Mouse (Mus musculus): ENCODE measurements at regions not wholly inside any gene's neighbourhood (a gene's known extent, or its start where the extent isn't known, plus 50 kb on each side); places are given as distances from the start of the nearest gene placed in this dataset.
"Not testable (repeated sequence)": the region's sequence is repeated elsewhere in the genome, so short reads cannot be mapped to it uniquely, and the experiment has no call there.

- Histone ChIP-seq H3K36me3 (no peaks in the 10 kb centered on the region), H3K27ac (replicated peaks) (no peak overlapping the region; the same call in 1 of the 2 replicates), H3K4me1 (replicated peaks) (no peaks in the 10 kb centered on the region), H3K9me3 (peaks cover 4% of the 10 kb centered on the region), H3K4me3 (no peak overlapping the region), H3K9ac (no peak overlapping the region), H3K4me2 (no peak overlapping the region), H3K27me3 (no peaks in the 10 kb centered on the region)
- 59% methylated on average over 9 of the region's 9 CpGs for WGBS
- ATAC-seq (ENCODE audit: low FRiP score, low read depth) = no peak
Observed at GRCm38 (mm10) chr8:83837637-83838378, 62.1 kb upstream of the Adgrl1 start.

GRCm38 (mm10) chr8:83829851-83830250 is 70.1 kb upstream of the Adgrl1 start:
- no peak for ATAC-seq (ENCODE audit: low FRiP score, low read depth)
- 0 out of 2 replicates have a peak, but pooled peaks cover 2% of the 10 kb centered on the region for H3K27me3 ChIP-seq
- H3K4me3 ChIP-seq = no peak overlapping the region
- WGBS = 81% methylated on average over 2 of the region's 2 CpGs
- no peak overlapping the region for H3K27ac ChIP-seq (replicated peaks)
- H3K4me1 ChIP-seq (replicated peaks) = no peaks in the 10 kb centered on the region
- no peak overlapping the region for H3K4me2 ChIP-seq
- H3K9me3 ChIP-seq = no peaks in the 10 kb centered on the region
- H3K9ac ChIP-seq = no peak overlapping the region
- no peaks in the 10 kb centered on the region for H3K36me3 ChIP-seq

- Histone ChIP-seq H3K36me3 (no peaks in the 10 kb centered on the region), H3K27me3 (no peaks in the 10 kb centered on the region), H3K27ac (replicated peaks) (no peak overlapping the region), H3K4me2 (no peak overlapping the region), H3K9ac (no peak overlapping the region), H3K9me3 (no peaks in the 10 kb centered on the region), H3K4me1 (replicated peaks) (no peaks in the 10 kb centered on the region), H3K4me3 (no peak overlapping the region)
- 81% methylated on average over 17 of the region's 17 CpGs for WGBS
- no peak for ATAC-seq (ENCODE audit: low FRiP score, low read depth)
Observed at GRCm38 (mm10) chr8:83824925-83825680, 74.8 kb upstream of the Adgrl1 start.

- no peak overlapping the region for H3K27ac ChIP-seq (replicated peaks)
- H3K9me3 ChIP-seq = no peaks in the 10 kb centered on the region
- H3K36me3 ChIP-seq = no peaks in the 10 kb centered on the region
- H3K27me3 ChIP-seq = no peaks in the 10 kb centered on the region
- no peak overlapping the region for H3K4me3 ChIP-seq
- WGBS = 79% methylated on average over 4 of the region's 4 CpGs
- no peak overlapping the region for H3K4me2 ChIP-seq
- no peaks in the 10 kb centered on the region for H3K4me1 ChIP-seq (replicated peaks)
- no peak overlapping the region for H3K9ac ChIP-seq
- no peak for ATAC-seq (ENCODE audit: low FRiP score, low read depth)
Observed at GRCm38 (mm10) chr8:83819086-83819485, 78.0 kb upstream of the Adgre5 start.

GRCm38 (mm10) chr8:83810651-83811050 is 69.5 kb upstream of the Adgre5 start:
- no peak overlapping the region for H3K9ac ChIP-seq
- no peak for ATAC-seq (ENCODE audit: low FRiP score, low read depth)
- WGBS = 75% methylated on average over 2 of the region's 2 CpGs
- H3K4me3 ChIP-seq = no peak overlapping the region
- no peak overlapping the region for H3K4me2 ChIP-seq
- H3K36me3 ChIP-seq = no peaks in the 10 kb centered on the region
- no peaks in the 10 kb centered on the region for H3K9me3 ChIP-seq
- no peaks in the 10 kb centered on the region for H3K4me1 ChIP-seq (replicated peaks)
- no peaks in the 10 kb centered on the region for H3K27me3 ChIP-seq
- H3K27ac ChIP-seq (replicated peaks) = no peak overlapping the region

GRCm38 (mm10) chr8:83805612-83806011 is 64.5 kb upstream of the Adgre5 start:
- Histone ChIP-seq H3K4me2 (no peak overlapping the region), H3K27me3 (no peaks in the 10 kb centered on the region), H3K4me3 (no peak overlapping the region), H3K4me1 (replicated peaks) (0 out of 2 replicates have a peak, but pooled peaks cover 3% of the 10 kb centered on the region), H3K27ac (replicated peaks) (no peak overlapping the region), H3K9me3 (no peaks in the 10 kb centered on the region), H3K9ac (no peak overlapping the region), H3K36me3 (no peaks in the 10 kb centered on the region)
- WGBS = 71% methylated on average over 6 of the region's 6 CpGs
- no peak for ATAC-seq (ENCODE audit: low FRiP score, low read depth)

GRCm38 (mm10) chr8:83803312-83803711 is 62.2 kb upstream of the Adgre5 start:
- H3K4me3 ChIP-seq; H3K27me3 ChIP-seq; ATAC-seq (ENCODE audit: low FRiP score, low read depth); H3K36me3 ChIP-seq; H3K27ac ChIP-seq (replicated peaks); H3K4me2 ChIP-seq; H3K9me3 ChIP-seq; H3K9ac ChIP-seq; H3K4me1 ChIP-seq (replicated peaks): not testable (repeated sequence)
- WGBS = 41% methylated on average over 1 of the region's 1 CpGs

- no peaks in the 10 kb centered on the region for H3K9me3 ChIP-seq
- no peaks in the 10 kb centered on the region for H3K27me3 ChIP-seq
- 49% methylated on average over 3 of the region's 3 CpGs for WGBS
- H3K4me1 ChIP-seq (replicated peaks) = 0 out of 2 replicates have a peak, but pooled peaks cover 3% of the 10 kb centered on the region
- no peak overlapping the region for H3K4me3 ChIP-seq
- no peak overlapping the region for H3K27ac ChIP-seq (replicated peaks)
- no peak overlapping the region for H3K9ac ChIP-seq
- ATAC-seq (ENCODE audit: low FRiP score, low read depth) = no peak
- H3K36me3 ChIP-seq = no peaks in the 10 kb centered on the region
- H3K4me2 ChIP-seq = no peak overlapping the region
Observed at GRCm38 (mm10) chr8:83802506-83802905, 61.4 kb upstream of the Adgre5 start.

GRCm38 (mm10) chr8:83799607-83799950 is 58.5 kb upstream of the Adgre5 start:
- no peaks in the 10 kb centered on the region for H3K9me3 ChIP-seq
- ATAC-seq (ENCODE audit: low FRiP score, low read depth) = no peak
- H3K36me3 ChIP-seq = no peaks in the 10 kb centered on the region
- H3K4me1 ChIP-seq (replicated peaks) = 0 out of 2 replicates have a peak, but pooled peaks cover 3% of the 10 kb centered on the region
- no peak overlapping the region for H3K9ac ChIP-seq
- no peak overlapping the region for H3K4me3 ChIP-seq
- H3K4me2 ChIP-seq = no peak overlapping the region
- no peaks in the 10 kb centered on the region for H3K27me3 ChIP-seq
- no peak overlapping the region for H3K27ac ChIP-seq (replicated peaks)
- WGBS = 80% methylated on average over 8 of the region's 8 CpGs

GRCm38 (mm10) chr8:83798881-83799606 is 57.9 kb upstream of the Adgre5 start:
- Histone ChIP-seq H3K9ac (no peak overlapping the region), H3K27ac (replicated peaks) (no peak overlapping the region), H3K4me2 (no peak overlapping the region), H3K4me3 (no peak overlapping the region), H3K4me1 (replicated peaks) (0 out of 2 replicates have a peak, but pooled peaks cover 3% of the 10 kb centered on the region), H3K9me3 (no peaks in the 10 kb centered on the region), H3K27me3 (no peaks in the 10 kb centered on the region), H3K36me3 (no peaks in the 10 kb centered on the region)
- ATAC-seq (ENCODE audit: low FRiP score, low read depth) = no peak
- WGBS = 88% methylated on average over 9 of the region's 9 CpGs

- ATAC-seq (ENCODE audit: low FRiP score, low read depth) = peak; percentile 56; the same call in 1 of the 2 replicates
- H3K27ac ChIP-seq (replicated peaks) = peak overlapping the region; percentile 43
Observed at GRCm38 (mm10) chr8:83793491-83794238, 52.5 kb upstream of the Adgre5 start.

More at GRCm38 (mm10) chr8:83793491-83794238, 52.5 kb upstream of the Adgre5 start:
- Histone ChIP-seq H3K9ac (no peak overlapping the region), H3K4me3 (no peak overlapping the region), H3K9me3 (no peaks in the 10 kb centered on the region), H3K4me1 (replicated peaks) (0 out of 2 replicates have a peak, but pooled peaks cover 9% of the 10 kb centered on the region), H3K4me2 (peak overlapping the region; percentile 32; the same call in 1 of the 2 replicates), H3K27me3 (no peaks in the 10 kb centered on the region), H3K36me3 (no peaks in the 10 kb centered on the region)
- WGBS = 57% methylated on average over 16 of the region's 16 CpGs
